Mouse (Mus musculus): ENCODE data around the gene Tmbim7. TPM values are rescaled to one million over a fixed set of nuclear protein-coding genes. Genes with fewer than 3 reads are reported as not detected.

Tmbim7 gene
- polyA plus RNA-seq, 1 experiment from 2014 or later, result not detected

Small RNA genes within 50 kb of the gene (microRNA-seq; reads per million reads assigned to microRNA genes)
- gene Gm22926 (not detected), gene Gm26238 (not detected)

Other genes starting within 250 kb of the Tmbim7 start
- 36.8 and 39.7 TPM in 2 replicates for gene Fam133b, start 107.3 kb upstream of the Tmbim7 start, polyA plus RNA-seq (2016; fragmentation: Nextera tagmentation; extraction: Ambion mirVana)
- 3.0 and 3.3 TPM in 2 replicates for gene 1700109H08Rik, start 79.6 kb upstream of the Tmbim7 start, polyA plus RNA-seq (2016; fragmentation: Nextera tagmentation; extraction: Ambion mirVana)
- 14.8 and 18.3 TPM in 2 replicates for gene Pex1, start 55.1 kb upstream of the Tmbim7 start, polyA plus RNA-seq (2016; fragmentation: Nextera tagmentation; extraction: Ambion mirVana)
- gene Rbm48, start 54.6 kb upstream of the Tmbim7 start, polyA plus RNA-seq (2016; fragmentation: Nextera tagmentation; extraction: Ambion mirVana), result 14.8 and 15.3 TPM in 2 replicates
- 87.1 and 92.3 TPM in 2 replicates for gene Gatad1, start 6.0 kb downstream of the Tmbim7 start, polyA plus RNA-seq (2016; fragmentation: Nextera tagmentation; extraction: Ambion mirVana)
- 9.5 and 11.5 TPM in 2 replicates for gene Ankib1, start 151.7 kb downstream of the Tmbim7 start, polyA plus RNA-seq (2016; fragmentation: Nextera tagmentation; extraction: Ambion mirVana)
- gene Krit1, start 152.0 kb downstream of the Tmbim7 start, polyA plus RNA-seq (2016; fragmentation: Nextera tagmentation; extraction: Ambion mirVana), result 62.6 and 66.4 TPM in 2 replicates
- gene Lrrd1, start 194.0 kb downstream of the Tmbim7 start, polyA plus RNA-seq (2016; fragmentation: Nextera tagmentation; extraction: Ambion mirVana), result 0.06 TPM in 1 of 2 replicates, not detected in the other
- 9.1 and 10.1 TPM in 2 replicates for gene Mterf1a, start 242.8 kb downstream of the Tmbim7 start, polyA plus RNA-seq (2016; fragmentation: Nextera tagmentation; extraction: Ambion mirVana)

Data from midbrain, embryonic 10.5 days (tissue).